Mouse (Mus musculus): ENCODE data around the gene Zfp420. TPM values are rescaled to one million over a fixed set of nuclear protein-coding genes. Genes with fewer than 3 reads are reported as not detected.

Zfp420 gene
- 8.8 and 12.2 TPM in 2 replicates for polyA plus RNA-seq (2014; fragmentation: Nextera tagmentation; extraction: Ambion mirVana)

GRCm38 (mm10) chr7:29859532-29860517 lies at the start of gene Zfp420:
Zfp420 (plus strand) TSS chr7:29859979.
- Histone ChIP-seq H3K27ac (ENCODE audit: low read length) (no peak within 1 kb of the TSS), H3K9ac (replicated peaks; ENCODE audit: low read depth, low read length) (no peak within 1 kb of the TSS; the same call in 1 of the 2 replicates), H3K27me3 (ENCODE audit: control insufficient read depth, insufficient read depth, low read length) (no peaks in the 10 kb centered on the region), H3K4me2 (replicated peaks; ENCODE audit: low read depth, low read length) (peak within 1 kb of the TSS; percentile 49), H3K4me1 (ENCODE audit: control insufficient read depth, insufficient read depth, low read length) (peaks cover 5% of the 10 kb centered on the region), H3K9me3 (ENCODE audit: control insufficient read depth, low read depth, low read length) (no peaks in the 10 kb centered on the region), H3K36me3 (ENCODE audit: control insufficient read depth, insufficient read depth, low read length) (no peaks in the 10 kb centered on the region), H3K4me3 (ENCODE audit: low read depth, low read length) (peak within 1 kb of the TSS; percentile 55)
- peak; percentile 97 for ATAC-seq (ENCODE audit: insufficient number of reproducible peaks, insufficient read depth, low FRiP score, low read depth)
- WGBS = 4% methylated on average over 32 of the region's 32 CpGs

- no peak for ATAC-seq (ENCODE audit: insufficient number of reproducible peaks, insufficient read depth, low FRiP score, low read depth)
- no peaks in the 10 kb centered on the region for H3K9me3 ChIP-seq (ENCODE audit: control insufficient read depth, low read depth, low read length)
- WGBS = 88% methylated on average over 1 of the region's 1 CpGs
Observed at GRCm38 (mm10) chr7:29812244-29812643, 47.5 kb upstream of the Zfp420 start.

GRCm38 (mm10) chr7:29814381-29814780 lies 45.4 kb upstream of the Zfp420 start:
- no peak overlapping the region for H3K27ac ChIP-seq (ENCODE audit: low read length)
- H3K9ac ChIP-seq (replicated peaks; ENCODE audit: low read depth, low read length) = no peak overlapping the region
- 93% methylated on average over 2 of the region's 2 CpGs for WGBS
- H3K27me3 ChIP-seq (ENCODE audit: control insufficient read depth, insufficient read depth, low read length) = no peaks in the 10 kb centered on the region
- peak overlapping the region; percentile 79; the same call in 1 of the 2 replicates for H3K4me2 ChIP-seq (replicated peaks; ENCODE audit: low read depth, low read length)
- H3K9me3 ChIP-seq (ENCODE audit: control insufficient read depth, low read depth, low read length) = no peaks in the 10 kb centered on the region
- no peak overlapping the region for H3K4me3 ChIP-seq (ENCODE audit: low read depth, low read length)
- no peaks in the 10 kb centered on the region for H3K36me3 ChIP-seq (ENCODE audit: control insufficient read depth, insufficient read depth, low read length)
- no peak for ATAC-seq (ENCODE audit: insufficient number of reproducible peaks, insufficient read depth, low FRiP score, low read depth)
- peaks cover 10% of the 10 kb centered on the region; the same call in 1 of the 2 replicates for H3K4me1 ChIP-seq (ENCODE audit: control insufficient read depth, insufficient read depth, low read length)

More at GRCm38 (mm10) chr7:29812244-29812643, 47.5 kb upstream of the Zfp420 start:
- Histone ChIP-seq H3K4me3 (ENCODE audit: low read depth, low read length) (no peak overlapping the region), H3K9ac (replicated peaks; ENCODE audit: low read depth, low read length) (no peak overlapping the region), H3K36me3 (ENCODE audit: control insufficient read depth, insufficient read depth, low read length) (no peaks in the 10 kb centered on the region), H3K27me3 (ENCODE audit: control insufficient read depth, insufficient read depth, low read length) (no peaks in the 10 kb centered on the region), H3K4me1 (ENCODE audit: control insufficient read depth, insufficient read depth, low read length) (peaks cover 10% of the 10 kb centered on the region; the same call in 1 of the 2 replicates), H3K27ac (ENCODE audit: low read length) (no peak overlapping the region), H3K4me2 (replicated peaks; ENCODE audit: low read depth, low read length) (no peak overlapping the region)

GRCm38 (mm10) chr7:29815061-29815784 lies 44.6 kb upstream of the Zfp420 start:
- H3K4me3 ChIP-seq (ENCODE audit: low read depth, low read length) = peak overlapping the region; percentile 57
- H3K4me1 ChIP-seq (ENCODE audit: control insufficient read depth, insufficient read depth, low read length) = peaks cover 10% of the 10 kb centered on the region; the same call in 1 of the 2 replicates
- H3K4me2 ChIP-seq (replicated peaks; ENCODE audit: low read depth, low read length) = peak overlapping the region; percentile 79
- WGBS = 3% methylated on average over 12 of the region's 12 CpGs
- H3K27me3 ChIP-seq (ENCODE audit: control insufficient read depth, insufficient read depth, low read length) = no peaks in the 10 kb centered on the region
- H3K9me3 ChIP-seq (ENCODE audit: control insufficient read depth, low read depth, low read length) = no peaks in the 10 kb centered on the region
- H3K27ac ChIP-seq (ENCODE audit: low read length) = peak overlapping the region; percentile 52
- H3K9ac ChIP-seq (replicated peaks; ENCODE audit: low read depth, low read length) = peak overlapping the region; percentile 49
- ATAC-seq (ENCODE audit: insufficient number of reproducible peaks, insufficient read depth, low FRiP score, low read depth) = peak; percentile 29; the same call in 1 of the 2 replicates
- no peaks in the 10 kb centered on the region for H3K36me3 ChIP-seq (ENCODE audit: control insufficient read depth, insufficient read depth, low read length)

- Histone ChIP-seq H3K27me3 (ENCODE audit: control insufficient read depth, insufficient read depth, low read length) (no peaks in the 10 kb centered on the region), H3K27ac (ENCODE audit: low read length) (peak within 1 kb of the TSS; percentile 83), H3K9ac (replicated peaks; ENCODE audit: low read depth, low read length) (peak within 1 kb of the TSS; percentile 49), H3K4me2 (replicated peaks; ENCODE audit: low read depth, low read length) (peak within 1 kb of the TSS; percentile 79), H3K4me1 (ENCODE audit: control insufficient read depth, insufficient read depth, low read length) (peaks cover 10% of the 10 kb centered on the region; the same call in 1 of the 2 replicates), H3K4me3 (ENCODE audit: low read depth, low read length) (peak within 1 kb of the TSS; percentile 57), H3K9me3 (ENCODE audit: control insufficient read depth, low read depth, low read length) (no peaks in the 10 kb centered on the region), H3K36me3 (ENCODE audit: control insufficient read depth, insufficient read depth, low read length) (no peaks in the 10 kb centered on the region)
- WGBS = under 1% methylated on average over 26 of the region's 26 CpGs
- peak; percentile 95 for ATAC-seq (ENCODE audit: insufficient number of reproducible peaks, insufficient read depth, low FRiP score, low read depth)
Observed at GRCm38 (mm10) chr7:29815910-29816429, 43.8 kb upstream of the Zfp420 start, which contains the start of gene Zfp790. Zfp790 (plus strand) TSS chr7:29816114.

- 4% methylated on average over 12 of the region's 12 CpGs for WGBS
- peak; percentile 53; the same call in 1 of the 2 replicates for ATAC-seq (ENCODE audit: insufficient number of reproducible peaks, insufficient read depth, low FRiP score, low read depth)
- H3K4me3 ChIP-seq (ENCODE audit: low read depth, low read length) = peak overlapping the region; percentile 56
Observed at GRCm38 (mm10) chr7:29818619-29819254, 41.0 kb upstream of the Zfp420 start.

GRCm38 (mm10) chr7:29828001-29828400 lies 31.8 kb upstream of the Zfp420 start:
- Histone ChIP-seq H3K9ac (replicated peaks; ENCODE audit: low read depth, low read length) (no peak overlapping the region), H3K4me1 (ENCODE audit: control insufficient read depth, insufficient read depth, low read length) (no peaks in the 10 kb centered on the region), H3K36me3 (ENCODE audit: control insufficient read depth, insufficient read depth, low read length) (peaks cover 51% of the 10 kb centered on the region), H3K27ac (ENCODE audit: low read length) (no peak overlapping the region), H3K4me2 (replicated peaks; ENCODE audit: low read depth, low read length) (no peak overlapping the region), H3K27me3 (ENCODE audit: control insufficient read depth, insufficient read depth, low read length) (no peaks in the 10 kb centered on the region), H3K4me3 (ENCODE audit: low read depth, low read length) (no peak overlapping the region), H3K9me3 (ENCODE audit: control insufficient read depth, low read depth, low read length) (no peaks in the 10 kb centered on the region)
- ATAC-seq (ENCODE audit: insufficient number of reproducible peaks, insufficient read depth, low FRiP score, low read depth) = no peak
- WGBS = 90% methylated on average over 12 of the region's 12 CpGs

More at GRCm38 (mm10) chr7:29818619-29819254, 41.0 kb upstream of the Zfp420 start:
- Histone ChIP-seq H3K9ac (replicated peaks; ENCODE audit: low read depth, low read length) (peak overlapping the region; percentile 43; the same call in 1 of the 2 replicates), H3K27ac (ENCODE audit: low read length) (no peak overlapping the region), H3K4me1 (ENCODE audit: control insufficient read depth, insufficient read depth, low read length) (peaks cover 10% of the 10 kb centered on the region; the same call in 1 of the 2 replicates), H3K4me2 (replicated peaks; ENCODE audit: low read depth, low read length) (peak overlapping the region; percentile 69), H3K9me3 (ENCODE audit: control insufficient read depth, low read depth, low read length) (no peaks in the 10 kb centered on the region), H3K27me3 (ENCODE audit: control insufficient read depth, insufficient read depth, low read length) (no peaks in the 10 kb centered on the region), H3K36me3 (ENCODE audit: control insufficient read depth, insufficient read depth, low read length) (peaks cover 5% of the 10 kb centered on the region; the same call in 1 of the 2 replicates)

Data from stomach, embryonic 14.5 days (tissue).